Mouse (Mus musculus) left cerebral cortex, adult 18-20 months (tissue): ENCODE data around the gene Elmod1. TPM values are rescaled to one million over a fixed set of nuclear protein-coding genes. Genes with fewer than 3 reads are reported as not detected.
"Not testable (repeated sequence)": the region's sequence is repeated elsewhere in the genome, so short reads cannot be mapped to it uniquely, and the experiment has no call there.

Source experiments
- DNase-seq, 2 experiments: peaks; one replicate each; pipeline ENCODE4 v3.0.0; 2021 to 2022; ENCODE audit warnings: low spot score in 2 of 2, mixed read lengths in 1 of 2
- long read RNA-seq, 2 experiments: library from polyadenylated mRNA; stranded (forward); transcript quantifications; one replicate each; pipeline ENCODE4 v2.0.0; 2021
- total RNA-seq, 2 experiments: library from RNA; stranded (reverse); gene quantifications; 2 replicates each; pipeline ENCODE4 v1.2.3; 2021

Gene Elmod1
- 100 to 1,000 TPM; 183 to 192 TPM for total RNA-seq
- long read RNA-seq, experiment 1, transcript Elmod1-201 (11 exons, 2,605 nt), result major isoform, 137 of 172 reads
- long read RNA-seq, experiment 1, partial matches to known transcripts, result 12 of 172 reads
- long read RNA-seq, experiment 1, other reads (novel, unspliced or antisense), result 21 of 172 reads
- long read RNA-seq, experiment 2, transcript Elmod1-201 (11 exons, 2,605 nt), result major isoform, 104 of 129 reads
- long read RNA-seq, experiment 2, partial matches to known transcripts, result 8 of 129 reads
- long read RNA-seq, experiment 2, other reads (novel, unspliced or antisense), result 16 of 129 reads

DNA sequence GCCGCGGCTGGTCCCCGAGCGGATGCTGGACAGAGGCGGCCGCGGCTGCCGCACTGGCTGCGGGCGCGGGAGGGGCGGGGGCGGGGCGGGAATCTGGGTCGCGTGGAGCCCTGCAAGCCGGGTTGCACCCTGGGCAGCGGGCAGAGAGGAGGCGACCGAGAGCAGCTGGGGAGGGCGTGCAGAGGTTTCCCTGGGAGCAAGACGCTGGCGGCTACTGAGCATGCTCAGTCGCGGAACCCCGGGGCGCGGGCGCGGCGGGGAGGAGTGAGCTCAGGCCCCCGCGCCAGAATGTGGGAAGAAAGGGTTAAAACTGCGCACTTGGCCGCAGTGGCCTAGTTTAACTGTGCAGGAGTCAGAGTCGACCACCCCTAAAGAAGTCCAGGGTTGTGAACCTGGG is at the start of gene Elmod1:
Elmod1 (minus strand) TSS at position 180 of the 397 bp plus-strand sequence.
- peak; percentile 76 to 87 for DNase-seq

DNA sequence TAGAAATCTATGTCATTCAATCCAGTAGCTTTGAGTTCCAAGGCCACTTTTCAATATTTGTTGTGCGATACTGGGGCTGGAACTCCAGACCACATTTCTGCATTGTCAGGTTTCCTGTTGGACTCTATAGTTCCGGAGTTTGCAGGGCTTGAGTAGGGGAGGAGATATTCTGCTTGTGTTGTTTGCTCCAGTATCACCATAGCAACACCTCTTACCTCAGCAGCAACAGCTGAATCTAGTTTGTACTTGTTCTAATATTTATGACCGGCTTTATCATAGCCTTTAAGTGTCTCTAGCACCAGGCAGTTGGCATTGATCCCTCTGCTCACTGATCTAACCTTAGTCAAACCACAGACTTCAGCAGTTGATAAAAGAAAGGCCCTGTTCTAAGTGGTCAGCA is 47.7 kb upstream of the Elmod1 start:
- DNase-seq, result no peak

DNA sequence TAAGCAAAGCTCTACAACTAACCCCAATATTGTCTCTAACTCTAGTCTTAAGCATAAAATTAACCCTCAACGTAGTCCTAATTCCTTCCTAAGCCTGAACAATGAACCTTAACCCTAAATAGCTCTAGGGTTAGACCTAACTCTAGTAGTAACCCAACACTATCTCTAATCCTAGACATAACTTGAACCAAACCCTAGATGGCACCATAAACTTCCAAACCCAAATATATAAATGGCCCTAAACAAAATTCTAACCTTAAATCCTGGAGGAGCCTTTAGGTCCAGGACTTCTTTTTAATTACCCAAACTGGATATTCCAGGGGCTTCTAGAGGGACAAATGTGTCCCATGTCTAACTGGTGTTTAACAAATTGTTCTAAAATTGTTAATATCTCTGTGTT is 19.4 kb upstream of the Elmod1 start:
- DNase-seq, result no peak

DNA sequence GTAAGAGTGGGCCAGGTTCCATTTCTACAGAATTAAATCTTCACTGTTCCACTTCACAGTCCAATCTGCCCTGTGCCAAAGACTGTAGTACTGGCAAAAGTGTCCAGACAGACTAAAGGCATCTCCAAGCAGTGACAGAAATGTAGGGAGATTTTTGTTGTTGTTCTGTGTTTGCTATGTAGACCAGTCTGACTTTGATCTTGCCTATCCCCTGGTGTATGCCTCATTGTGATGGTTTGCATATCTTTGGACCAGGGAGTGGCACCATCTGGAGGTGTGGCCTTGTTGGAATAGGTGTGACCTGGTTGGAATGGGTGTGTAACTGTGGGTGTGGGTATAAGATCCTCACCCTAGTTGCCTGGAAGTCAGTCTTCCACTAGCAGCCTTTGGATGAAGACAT is 17.5 kb upstream of the Elmod1 start:
- not testable (repeated sequence) for DNase-seq

DNA sequence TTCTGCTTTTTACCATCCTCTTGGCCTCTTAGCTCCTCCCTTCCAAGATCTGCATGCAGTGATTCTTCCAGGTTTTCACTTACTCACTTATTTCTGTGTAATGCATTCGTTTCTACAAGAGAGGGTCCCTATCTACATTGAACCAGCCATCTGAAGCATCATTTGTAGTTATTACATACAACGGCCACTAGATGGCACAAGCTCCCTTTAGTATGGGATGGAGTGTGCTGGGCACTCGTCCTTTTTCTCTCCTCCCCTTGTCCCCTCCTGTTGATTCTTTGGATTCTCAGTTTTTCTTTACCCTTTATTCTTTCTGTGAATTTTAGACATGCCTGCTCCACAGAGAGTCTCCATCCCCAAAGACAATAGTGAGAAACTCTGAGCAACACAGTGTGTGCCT is 15.8 kb upstream of the Elmod1 start:
- peak; percentile 27 to 50 for DNase-seq

DNA sequence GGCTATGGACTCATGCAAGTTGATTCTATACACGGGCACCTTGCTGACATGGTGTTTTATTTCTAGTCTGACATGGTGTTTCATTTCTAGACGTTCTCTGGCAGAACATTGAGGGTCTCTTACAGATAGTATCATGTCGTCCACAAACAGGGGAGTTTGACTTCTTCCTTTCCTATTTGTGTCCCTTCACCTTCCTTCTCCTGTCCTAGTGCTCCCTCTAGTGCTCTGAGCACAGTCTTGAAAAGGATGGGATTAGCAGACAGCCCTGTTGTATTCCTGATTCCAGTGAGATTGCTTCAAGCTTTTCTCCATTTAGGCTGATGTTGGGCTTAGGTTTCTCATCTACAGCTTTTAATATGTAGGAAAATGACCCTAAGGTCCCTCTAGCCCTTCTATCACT is 11.9 kb upstream of the Elmod1 start:
- peak; percentile 50 to 57 for DNase-seq

DNA sequence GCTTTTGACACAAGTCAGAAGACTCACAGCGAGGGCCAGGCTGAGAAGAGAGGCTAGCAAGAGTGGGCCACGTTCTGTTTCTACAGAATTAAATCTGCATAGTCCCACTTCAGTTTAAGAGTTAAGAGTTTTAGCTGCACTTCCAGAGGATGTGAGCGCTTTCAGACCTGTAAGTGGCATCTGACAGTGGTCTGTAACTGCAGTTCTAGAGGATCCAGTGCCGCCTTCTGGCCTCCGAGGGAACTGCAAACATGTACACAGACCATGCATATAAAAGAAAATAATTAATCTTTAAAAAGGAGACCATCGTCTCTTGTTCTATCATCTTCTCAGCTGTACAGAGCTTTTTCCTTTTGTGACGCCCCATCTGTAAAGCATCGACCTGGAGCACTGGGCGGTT is 9.8 kb upstream of the Elmod1 start:
- DNase-seq, result peak; percentile 27 to 68

DNA sequence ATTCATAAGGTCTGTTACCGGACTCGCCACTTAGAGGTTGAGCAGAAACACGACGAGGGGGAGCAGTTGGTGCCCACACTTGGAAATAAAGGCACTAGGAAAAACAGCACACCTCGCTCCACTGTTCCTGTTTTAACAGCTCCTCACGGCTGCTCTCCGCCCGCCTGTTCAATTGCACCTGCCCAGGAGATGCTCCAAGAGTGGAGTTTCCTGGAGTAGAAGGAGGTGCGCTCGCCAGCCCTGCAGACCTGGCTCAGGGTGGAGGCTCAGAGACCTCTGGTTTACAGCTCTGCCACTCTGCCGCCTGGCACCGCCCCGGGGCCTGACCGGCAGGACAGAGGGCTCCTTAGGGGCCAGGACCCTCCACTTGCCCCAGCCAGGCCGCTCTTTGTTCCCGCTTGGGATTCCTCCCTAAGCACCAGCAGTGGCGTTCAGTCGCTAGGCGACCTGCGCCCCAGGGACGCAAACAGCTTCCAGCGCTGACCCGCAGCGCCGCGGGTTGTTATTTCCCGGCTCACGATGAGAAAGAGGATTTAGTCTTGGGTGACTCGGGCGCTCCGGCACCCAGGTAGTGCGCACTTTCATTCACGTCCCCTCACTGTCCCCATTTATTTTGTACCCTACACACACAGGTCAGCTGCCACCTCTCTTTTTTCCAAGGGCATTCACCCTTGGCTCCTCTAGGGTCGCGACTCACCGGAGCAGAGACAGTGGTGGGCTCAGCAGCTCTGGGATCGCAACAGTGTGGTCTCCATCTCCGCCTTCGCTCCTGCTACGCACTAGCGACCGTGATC is 576 bp downstream of the Elmod1 start:
- DNase-seq, result peak; percentile 33 to 47

DNA sequence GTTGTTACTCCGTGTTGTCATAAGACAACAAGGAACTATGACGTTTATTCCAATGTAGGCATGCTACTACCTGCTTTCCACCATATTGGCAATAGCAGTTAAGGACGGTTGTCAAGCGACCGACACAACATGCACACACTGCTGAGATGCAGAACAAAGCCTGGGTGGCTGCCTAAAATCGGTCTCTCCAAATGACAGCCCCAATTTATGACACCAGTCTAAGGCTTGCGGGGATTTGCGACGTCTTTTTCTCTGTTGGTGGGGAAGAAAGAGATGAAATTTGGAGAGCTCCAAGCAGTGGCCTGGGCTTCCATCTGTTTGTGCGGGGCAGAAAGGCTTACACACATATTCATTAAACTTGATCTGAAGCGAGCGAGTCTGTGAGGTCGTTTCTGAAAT is 1.2 kb downstream of the Elmod1 start:
- DNase-seq, result peak in 1 of 2 experiments; percentile 21

DNA sequence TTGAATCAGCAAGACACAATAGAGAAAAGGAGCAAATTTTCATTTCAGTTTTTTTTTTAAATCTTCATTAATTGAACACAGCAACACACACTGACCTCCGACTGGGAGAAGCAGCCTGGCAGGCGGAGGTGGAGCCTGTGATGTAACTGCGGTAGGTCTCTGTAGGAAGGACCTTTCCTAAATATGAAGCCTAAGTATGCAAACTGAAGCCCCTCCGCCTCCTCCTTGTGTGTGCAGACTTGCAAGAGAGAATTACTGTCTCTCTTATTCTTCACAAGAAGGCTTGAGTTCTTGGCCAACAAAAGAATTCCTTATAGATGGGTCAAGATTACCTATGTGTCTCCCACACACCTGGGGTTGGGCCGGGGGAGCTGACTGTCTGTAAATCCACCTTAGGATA is 1.9 kb downstream of the Elmod1 start:
- peak in 1 of 2 experiments; percentile 19 for DNase-seq

DNA sequence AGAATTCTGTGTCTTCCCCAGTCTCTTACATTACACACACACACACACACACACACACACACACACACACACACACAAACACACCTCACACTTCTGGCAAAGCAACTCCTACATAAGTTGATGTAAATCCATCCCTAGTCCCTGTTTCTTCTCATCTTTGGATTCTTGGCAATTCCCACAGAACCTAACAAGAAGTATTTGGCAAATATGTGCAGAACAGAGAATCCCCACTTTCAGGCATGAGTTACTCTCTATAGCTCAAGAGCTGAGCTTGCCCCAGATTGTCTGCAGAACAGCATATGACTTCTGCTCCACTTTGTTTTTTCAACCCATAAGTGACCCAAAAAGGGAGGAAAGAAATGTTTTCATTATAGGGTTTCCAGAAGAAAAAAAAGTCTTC is 2.7 kb downstream of the Elmod1 start:
- DNase-seq, result no peak

DNA sequence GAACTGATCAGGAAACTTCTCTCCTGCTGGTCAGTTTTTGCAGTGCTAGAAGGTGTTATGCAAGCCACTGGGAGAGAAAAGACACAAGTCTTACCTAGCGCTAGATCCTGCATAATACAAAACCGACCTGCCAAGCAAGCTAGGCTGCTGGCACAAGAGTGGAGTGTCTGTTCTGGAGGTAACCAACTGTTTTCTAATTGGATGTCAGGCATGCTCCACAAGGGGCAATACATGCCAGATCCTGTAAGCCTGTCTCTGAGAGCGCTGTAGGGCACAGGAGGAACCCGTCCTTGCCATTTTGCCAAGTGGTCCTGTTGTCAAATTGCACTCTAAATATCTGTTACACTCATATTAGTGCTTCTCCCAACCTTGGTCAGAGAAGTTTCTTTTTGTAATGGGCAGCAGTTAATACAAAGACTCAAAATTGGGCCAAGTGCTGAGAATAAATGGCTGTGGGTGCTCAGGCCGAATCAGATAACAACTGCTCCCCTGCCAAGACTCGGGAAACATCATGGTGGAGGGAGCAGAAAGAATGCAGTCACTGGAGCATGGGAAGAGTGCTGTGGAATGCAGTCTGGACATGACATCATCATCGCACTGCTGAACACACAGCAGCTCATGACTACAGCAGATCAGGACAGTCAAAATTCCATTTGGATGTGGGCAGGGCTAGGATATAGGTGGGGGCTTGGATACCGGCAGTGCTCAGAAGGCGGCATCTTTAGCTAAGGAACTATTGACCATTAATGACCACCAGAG is 7.3 kb downstream of the Elmod1 start:
- DNase-seq, result no peak

DNA sequence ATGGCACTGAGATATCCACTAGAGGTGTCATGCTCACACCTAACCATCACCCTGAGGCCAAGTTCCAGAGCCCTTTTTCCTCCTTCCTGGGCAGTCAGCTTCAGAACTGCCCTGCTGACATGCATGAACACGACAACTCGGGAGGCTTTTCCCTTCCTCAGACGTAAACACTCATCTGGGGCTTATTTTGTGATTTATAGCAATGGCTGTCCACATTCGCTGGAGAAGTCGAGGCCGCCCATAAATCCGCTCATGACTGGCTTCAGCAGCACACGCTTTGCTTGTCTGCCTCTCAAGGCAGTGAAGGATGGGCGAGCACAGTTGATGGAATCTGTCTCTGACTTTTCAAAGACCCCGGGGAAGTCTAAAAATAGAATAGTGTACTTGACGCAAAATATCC is 18.1 kb downstream of the Elmod1 start:
- no peak for DNase-seq

DNA sequence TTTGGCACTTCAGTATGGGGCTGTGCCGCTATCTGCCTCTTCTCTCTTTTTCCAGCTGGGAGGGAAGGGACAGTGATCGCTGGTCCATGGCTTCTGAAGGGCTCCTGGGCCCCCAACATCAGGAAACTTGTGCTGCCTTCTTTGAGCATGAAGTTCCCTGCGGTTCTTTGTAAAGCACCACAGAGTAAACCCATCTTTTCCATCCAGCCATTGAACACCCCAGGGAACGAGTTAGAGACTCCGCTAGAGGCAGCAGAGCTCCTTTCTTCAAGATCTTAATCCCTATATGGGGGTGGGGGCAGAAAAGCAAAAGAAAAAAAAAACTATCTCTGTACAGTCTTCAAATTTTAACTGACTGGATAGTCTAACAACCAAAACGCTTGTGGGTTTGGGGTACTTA is 20.2 kb downstream of the Elmod1 start:
- DNase-seq, result no peak

DNA sequence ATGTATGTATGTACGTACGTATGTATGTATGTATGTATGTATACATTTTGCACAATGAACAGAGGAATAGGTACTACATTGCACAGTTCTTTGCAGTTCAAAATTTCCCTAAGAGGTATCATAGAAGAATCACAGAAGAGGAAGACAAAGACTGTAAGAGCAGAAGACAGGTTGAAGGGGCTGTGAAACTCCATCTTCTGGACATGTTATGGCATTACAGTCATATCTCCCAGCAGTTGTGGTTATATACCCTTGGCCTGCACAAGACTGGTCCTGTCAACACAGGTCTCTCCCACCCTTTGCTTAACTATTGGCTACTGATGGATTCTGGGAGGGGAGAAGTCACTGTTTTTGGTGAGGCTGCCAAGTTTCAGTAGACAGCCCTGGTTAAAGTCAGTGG is 27.6 kb downstream of the Elmod1 start:
- no peak for DNase-seq

DNA sequence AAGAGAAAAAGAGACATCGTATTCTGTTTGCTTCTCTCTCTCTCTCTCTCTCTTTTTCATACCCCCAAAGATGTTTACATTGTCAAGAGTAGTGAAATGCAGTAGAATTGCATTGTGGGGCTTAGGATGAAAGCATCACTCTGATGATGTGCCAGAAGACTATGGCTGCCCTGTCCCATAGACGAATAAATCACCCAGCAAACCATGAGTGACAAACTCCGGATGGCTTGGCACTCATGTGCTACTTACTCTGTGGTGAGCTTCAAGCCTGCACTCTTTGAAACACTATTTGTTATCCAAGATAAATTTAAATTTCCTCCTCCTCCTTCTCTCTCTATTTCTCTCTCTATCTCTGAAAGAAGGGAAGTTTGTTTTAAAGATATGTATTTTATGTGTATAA is 36.5 kb downstream of the Elmod1 start:
- no peak for DNase-seq

DNA sequence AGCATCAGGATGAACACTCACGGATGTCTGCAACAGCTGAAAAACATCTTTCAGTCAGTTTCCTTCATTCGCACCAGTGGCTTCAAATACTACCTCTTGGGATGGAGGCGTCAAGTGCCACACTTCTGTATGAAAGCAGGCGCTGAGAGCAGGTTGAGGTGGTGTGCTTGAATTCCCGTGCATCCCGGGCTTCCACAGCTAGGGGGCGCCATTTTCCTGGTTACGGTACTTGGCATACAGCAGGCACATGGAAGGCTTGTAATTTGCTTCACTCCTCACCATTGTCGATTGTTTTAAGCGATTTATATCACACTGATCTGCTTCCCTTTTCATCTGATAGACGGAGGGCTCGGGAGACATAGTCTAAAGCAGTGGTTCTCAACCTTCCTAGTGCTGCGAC is 40.9 kb downstream of the Elmod1 start:
- peak; percentile 65 to 76 for DNase-seq

DNA sequence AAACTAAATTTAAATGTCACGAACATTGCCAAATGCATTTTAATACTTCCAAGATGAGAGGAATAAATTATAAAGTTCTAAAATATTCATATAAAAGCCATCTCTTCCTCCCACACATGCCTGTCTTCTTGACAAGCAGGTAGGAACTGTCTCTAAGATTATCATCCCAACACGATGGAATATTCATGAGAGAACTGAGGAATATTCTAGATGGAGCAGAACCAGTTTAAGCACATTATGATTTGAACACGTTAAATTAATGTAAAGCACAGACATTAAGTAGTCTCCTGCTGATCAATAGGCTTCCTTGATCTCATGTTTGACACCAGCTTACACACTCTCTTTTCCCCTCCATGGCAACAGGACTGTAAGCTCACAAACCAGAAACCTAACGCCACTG is 41.7 kb downstream of the Elmod1 start:
- no peak for DNase-seq

DNA sequence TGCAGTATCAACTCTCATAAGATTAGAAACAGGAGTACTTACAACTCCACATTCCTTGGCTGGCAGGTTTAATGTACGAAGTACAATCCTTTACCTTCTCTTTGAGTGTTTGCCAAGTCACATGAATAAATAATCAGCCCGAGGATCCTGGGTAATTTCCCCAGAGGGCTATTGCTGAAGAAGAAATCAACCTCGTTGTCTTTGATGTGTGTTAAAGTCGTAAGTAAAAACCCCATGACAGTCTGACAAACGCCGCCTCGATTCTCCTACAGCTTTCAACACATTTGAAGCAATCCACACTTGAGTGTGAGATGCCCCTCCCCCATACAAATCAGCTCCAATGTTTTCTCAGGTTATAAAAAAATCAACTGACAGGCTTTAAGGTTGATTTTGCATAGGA is 44.2 kb downstream of the Elmod1 start:
- no peak for DNase-seq

DNA sequence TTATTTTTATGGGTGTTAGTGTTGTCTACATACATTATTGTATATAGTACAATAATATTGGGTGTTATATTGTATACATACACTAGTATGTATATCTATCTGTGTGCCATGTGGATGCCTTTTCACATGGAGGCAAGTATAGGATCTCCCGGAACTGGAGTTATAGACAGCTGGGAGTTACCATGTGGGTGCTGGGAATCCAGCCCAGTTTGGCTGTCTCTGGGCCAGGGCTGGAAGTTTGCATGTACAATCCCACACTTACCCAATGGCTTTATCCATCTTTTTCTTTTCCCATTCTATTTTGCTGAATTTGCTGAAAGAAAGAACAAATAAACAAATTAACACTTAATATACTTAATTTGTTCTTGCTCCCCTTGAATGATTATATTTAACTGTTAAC is 54.0 kb downstream of the Elmod1 start:
- no peak for DNase-seq

DNA sequence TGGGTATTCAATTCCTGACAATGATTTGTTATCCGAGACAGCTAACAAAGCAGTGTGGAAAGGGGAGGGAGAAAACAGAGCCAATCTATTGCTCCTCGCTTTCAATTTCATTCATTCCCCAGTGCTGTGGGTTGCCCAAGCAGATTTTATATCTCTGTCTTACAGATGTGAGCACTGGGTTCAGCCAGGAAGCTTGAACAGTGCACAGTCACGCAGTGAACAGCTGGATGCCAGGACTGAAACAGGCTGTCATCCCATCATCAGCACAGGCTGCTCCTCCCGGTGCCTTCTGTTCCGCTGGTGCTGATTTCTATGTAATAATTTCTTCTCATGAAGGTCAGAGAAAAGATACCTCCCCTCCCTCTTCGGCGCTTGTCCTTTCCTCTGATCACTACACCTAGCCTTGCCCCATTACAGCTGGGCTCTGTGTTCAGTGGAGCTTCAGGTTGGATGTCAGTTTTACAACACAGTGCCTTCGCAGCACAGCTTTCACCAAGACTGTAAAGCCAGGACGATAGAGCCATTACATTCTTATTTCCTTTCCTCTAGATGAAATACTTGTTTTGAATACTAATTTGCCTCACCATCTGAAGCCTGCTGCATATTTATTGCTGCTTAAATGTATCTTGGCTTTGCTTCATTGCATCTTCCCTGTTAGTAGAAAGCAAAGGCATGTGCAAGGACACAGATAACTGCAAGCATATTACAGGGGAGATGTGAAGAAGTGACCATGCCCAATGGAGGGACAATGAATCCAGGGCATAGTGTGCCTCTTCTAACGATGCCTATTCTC is 59.0 kb downstream of the Elmod1 start:
- DNase-seq, result no peak
